Mouse (Mus musculus): Measurements from ENCODE around the gene Scrt2. TPM values are rescaled to one million over a fixed set of nuclear protein-coding genes. Genes with fewer than 3 reads are reported as not detected.
A peak's percentile ranks its signal among the peaks of the same experiment; 100 is the strongest.

The Scrt2 gene
- total RNA-seq, 2 experiments from 2014 or later = 24.4 to 25.4 TPM

- no peak overlapping the region for H3K4me3 ChIP-seq
- DNase-seq (ENCODE audit: low spot score in 2 of 2) = no peak
- H3K27ac ChIP-seq = no peak overlapping the region
- TF ChIP-seq CTCF (conservative IDR thresholded peaks at IDR 0.05) = no peak
Observed at GRCm38 (mm10) chr2:152085414-152085813, 4.1 kb downstream of the Scrt2 start.

GRCm38 (mm10) chr2:152086451-152086850 lies 5.1 kb downstream of the Scrt2 start:
- DNase-seq (ENCODE audit: low spot score in 2 of 2) = no peak
- H3K27ac ChIP-seq = peak overlapping the region; percentile 82
- peak; percentile 52 for TF ChIP-seq CTCF (conservative IDR thresholded peaks at IDR 0.05)
- no peak overlapping the region for H3K4me3 ChIP-seq

- Histone ChIP-seq H3K4me3 (no peak overlapping the region), H3K27ac (peak overlapping the region; percentile 82)
- DNase-seq (ENCODE audit: low spot score in 2 of 2) = no peak
- TF ChIP-seq CTCF (conservative IDR thresholded peaks at IDR 0.05) = no peak
Observed at GRCm38 (mm10) chr2:152087111-152087510, 5.8 kb downstream of the Scrt2 start.

- TF ChIP-seq CTCF (conservative IDR thresholded peaks at IDR 0.05) = peak; percentile 96
Observed at GRCm38 (mm10) chr2:152089078-152089477, 7.7 kb downstream of the Scrt2 start.

GRCm38 (mm10) chr2:152089581-152089980 lies 8.3 kb downstream of the Scrt2 start:
- no peak for TF ChIP-seq CTCF (conservative IDR thresholded peaks at IDR 0.05)
- no peak for DNase-seq (ENCODE audit: low spot score in 2 of 2)
- Histone ChIP-seq H3K4me3 (no peak overlapping the region), H3K27ac (no peak overlapping the region)

More at GRCm38 (mm10) chr2:152089078-152089477, 7.7 kb downstream of the Scrt2 start:
- no peak overlapping the region for H3K4me3 ChIP-seq
- H3K27ac ChIP-seq = no peak overlapping the region
- peak in 1 of 2 experiments; percentile 70 for DNase-seq (ENCODE audit: low spot score in 2 of 2)

GRCm38 (mm10) chr2:152090486-152090885 lies 9.2 kb downstream of the Scrt2 start:
- no peak for TF ChIP-seq CTCF (conservative IDR thresholded peaks at IDR 0.05)
- DNase-seq (ENCODE audit: low spot score in 2 of 2) = no peak

GRCm38 (mm10) chr2:152091342-152092056 lies 10.2 kb downstream of the Scrt2 start:
- DNase-seq (ENCODE audit: low spot score in 2 of 2) = no peak
- Histone ChIP-seq H3K27ac (no peak overlapping the region; the same call in 1 of the 2 replicates), H3K4me3 (no peak overlapping the region)
- TF ChIP-seq CTCF (conservative IDR thresholded peaks at IDR 0.05) = no peak

More at GRCm38 (mm10) chr2:152090486-152090885, 9.2 kb downstream of the Scrt2 start:
- Histone ChIP-seq H3K27ac (no peak overlapping the region), H3K4me3 (no peak overlapping the region)

GRCm38 (mm10) chr2:152092927-152093326 lies 11.6 kb downstream of the Scrt2 start:
- TF ChIP-seq CTCF (conservative IDR thresholded peaks at IDR 0.05) = peak; percentile 22
- H3K27ac ChIP-seq = peak overlapping the region; percentile 59
- no peak for DNase-seq (ENCODE audit: low spot score in 2 of 2)
- H3K4me3 ChIP-seq = peak overlapping the region; percentile 36; the same call in 1 of the 2 replicates

GRCm38 (mm10) chr2:152093356-152093792 lies 12.0 kb downstream of the Scrt2 start:
- Histone ChIP-seq H3K27ac (peak overlapping the region; percentile 20; the same call in 1 of the 2 replicates), H3K4me3 (peak overlapping the region; percentile 31)
- DNase-seq (ENCODE audit: low spot score in 2 of 2) = no peak
- TF ChIP-seq CTCF (conservative IDR thresholded peaks at IDR 0.05) = no peak

- no peak for TF ChIP-seq CTCF (conservative IDR thresholded peaks at IDR 0.05)
- no peak for DNase-seq (ENCODE audit: low spot score in 2 of 2)
- Histone ChIP-seq H3K27ac (no peak overlapping the region), H3K4me3 (no peak overlapping the region)
Observed at GRCm38 (mm10) chr2:152094856-152095545, 13.7 kb downstream of the Scrt2 start.

- DNase-seq (ENCODE audit: low spot score in 2 of 2) = no peak
- Histone ChIP-seq H3K27ac (peak overlapping the region; percentile 19; the same call in 1 of the 2 replicates), H3K4me3 (no peak overlapping the region)
- TF ChIP-seq CTCF (conservative IDR thresholded peaks at IDR 0.05) = no peak
Observed at GRCm38 (mm10) chr2:152096922-152097321, 15.6 kb downstream of the Scrt2 start.

GRCm38 (mm10) chr2:152097916-152098315 lies 16.6 kb downstream of the Scrt2 start:
- TF ChIP-seq CTCF (conservative IDR thresholded peaks at IDR 0.05) = no peak
- DNase-seq (ENCODE audit: low spot score in 2 of 2) = no peak
- Histone ChIP-seq H3K4me3 (no peak overlapping the region), H3K27ac (peak overlapping the region; percentile 63)

GRCm38 (mm10) chr2:152099538-152099937 lies 18.2 kb downstream of the Scrt2 start:
- no peak overlapping the region for H3K4me3 ChIP-seq
- H3K27ac ChIP-seq = no peak overlapping the region
- DNase-seq (ENCODE audit: low spot score in 2 of 2) = no peak
- no peak for TF ChIP-seq CTCF (conservative IDR thresholded peaks at IDR 0.05)
